Mouse (Mus musculus) limb, embryonic 11.5 days (tissue): ENCODE measurements around the gene Zfp599. TPM values are rescaled to one million over a fixed set of nuclear protein-coding genes. Genes with fewer than 3 reads are reported as not detected.

Source experiments
- ATAC-seq: fragments of 200-750 bp; cut with Nextera tagmentation; 2 replicates; pipeline ENCODE4 v1.8.0; 2017; ENCODE audit warnings: low read depth; ENCODE audit not compliant: insufficient number of reproducible peaks, low FRiP score, low TSS enrichment
- DNase-seq: peaks from one replicate; pipeline ENCODE4 v3.0.0-alpha.2; 2015; ENCODE audit warnings: low spot score
- H3K27ac ChIP-seq: fragments of 300-500 bp; sonication (generic); replicated peaks from 2 replicates; pipeline ENCODE4 v1.5.1; 2014; ENCODE audit warnings: low read depth, mild to moderate bottlenecking, low read length
- H3K27me3 ChIP-seq: fragments of 300-500 bp; sonication (generic); 2 replicates; pipeline ENCODE4 v1.6.1; 2014; ENCODE audit warnings: mild to moderate bottlenecking, low read length, mixed read lengths; ENCODE audit not compliant: control insufficient read depth, insufficient read depth
- H3K36me3 ChIP-seq: fragments of 300-500 bp; sonication (generic); 2 replicates; pipeline ENCODE4 v1.6.1; 2014; ENCODE audit warnings: mild to moderate bottlenecking, low read length, moderate library complexity, mixed read lengths; ENCODE audit not compliant: control insufficient read depth, insufficient read depth
- H3K4me1 ChIP-seq: fragments of 300-500 bp; sonication (generic); 2 replicates; pipeline ENCODE4 v1.6.1; 2014; ENCODE audit warnings: low read length, mixed read lengths; ENCODE audit not compliant: control insufficient read depth, insufficient read depth
- H3K4me2 ChIP-seq: fragments of 300-500 bp; sonication (generic); 2 replicates; pipeline ENCODE4 v1.6.1; 2014; ENCODE audit warnings: low read depth, mild to moderate bottlenecking, moderate library complexity; ENCODE audit not compliant: severe bottlenecking
- H3K4me3 ChIP-seq: fragments of 300-500 bp; sonication (generic); 2 replicates; pipeline ENCODE4 v1.5.1; 2014; ENCODE audit warnings: low read depth, low read length
- H3K9ac ChIP-seq: fragments of 300-500 bp; sonication (generic); 2 replicates; pipeline ENCODE4 v1.6.1; 2014; ENCODE audit warnings: mild to moderate bottlenecking, low read length
- H3K9me3 ChIP-seq: fragments of 300-500 bp; sonication (generic); 2 replicates; pipeline ENCODE4 v1.6.1; 2016; ENCODE audit warnings: low read length; ENCODE audit not compliant: control insufficient read depth
- WGBS: fragments of 180-500 bp; shearing (Covaris S2); extraction: QIAGEN DNeasy Blood & Tissue Kit; methylation state at CpG from one replicate; pipeline ENCODE4 v1.1.7; 2014; 5-methylcytosine and 5-hydroxymethylcytosine counted together
- polyA plus RNA-seq: library from polyadenylated mRNA; unstranded; fragments of >200 nt; fragmentation: Nextera tagmentation; extraction: Ambion mirVana; gene quantifications from 2 replicates; pipeline ENCODE4 v1.2.1, GENCODE M21; 2014

The Zfp599 gene
- polyA plus RNA-seq, 1 experiment from 2014 or later = 10.8 TPM

DNA sequence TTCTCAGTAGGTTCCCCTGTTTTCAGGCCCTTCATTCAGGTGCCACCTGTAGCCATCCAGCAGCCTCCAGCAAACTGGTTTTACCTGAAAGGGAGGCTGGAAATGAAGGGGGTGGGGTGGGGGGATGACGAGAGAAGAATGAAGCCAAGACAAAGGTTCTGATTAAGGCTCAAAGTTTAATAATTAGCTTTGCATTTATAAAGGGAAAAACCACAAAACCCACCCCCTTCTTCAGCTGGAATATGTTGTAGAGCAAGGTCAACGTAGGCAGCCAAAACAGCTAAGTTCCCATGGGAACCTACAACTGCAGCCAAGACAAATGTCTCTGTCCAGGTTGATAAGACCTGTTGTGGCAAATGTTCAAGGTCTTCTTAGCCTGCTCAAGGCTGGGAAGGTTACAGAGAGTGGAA lies 45.9 kb downstream of the Zfp599 start:
- no peaks in the 10 kb centered on the region for H3K27me3 ChIP-seq
- H3K36me3 ChIP-seq = no peaks in the 10 kb centered on the region
- H3K4me3 ChIP-seq = no peak overlapping the region
- H3K27ac ChIP-seq = no peak overlapping the region
- WGBS = 76% methylated on average over 2 of the region's 2 CpGs
- no peak overlapping the region for H3K9ac ChIP-seq
- H3K4me2 ChIP-seq = no peak overlapping the region
- H3K9me3 ChIP-seq = no peaks in the 10 kb centered on the region
- no peaks in the 10 kb centered on the region for H3K4me1 ChIP-seq
- no peak for ATAC-seq
- no peak for DNase-seq

Other genes starting within 250 kb of the Zfp599 start
- 0.10 and 0.11 TPM in 2 replicates for gene Elavl3, start 207.9 kb downstream of the Zfp599 start, polyA plus RNA-seq
- gene Gm49318, start 188.6 kb downstream of the Zfp599 start, polyA plus RNA-seq = not detected in 2 replicates
- 5.8 and 8.7 TPM in 2 replicates for gene Zfp653, start 188.5 kb downstream of the Zfp599 start, polyA plus RNA-seq
- gene Ecsit, start 174.5 kb downstream of the Zfp599 start, polyA plus RNA-seq = 29.1 and 29.9 TPM in 2 replicates
- 0.84 and 0.89 TPM in 2 replicates for gene Cnn1, start 160.7 kb downstream of the Zfp599 start, polyA plus RNA-seq
- 223 and 231 TPM in 2 replicates for gene Elof1, start 142.7 kb downstream of the Zfp599 start, polyA plus RNA-seq
- gene Acp5, start 124.2 kb downstream of the Zfp599 start, polyA plus RNA-seq = 13.2 and 14.2 TPM in 2 replicates
- gene Pigyl, start 103.0 kb downstream of the Zfp599 start, polyA plus RNA-seq = 58.4 and 60.8 TPM in 2 replicates
- 0.06 TPM in 1 of 2 replicates, not detected in the other for gene Zfp872, start 71.8 kb downstream of the Zfp599 start, polyA plus RNA-seq
- gene Zfp809, start 34.2 kb downstream of the Zfp599 start, polyA plus RNA-seq = 10.3 and 15.2 TPM in 2 replicates
- 30.8 and 36.4 TPM in 2 replicates for gene Zfp810, start 47.8 kb upstream of the Zfp599 start, polyA plus RNA-seq
- 54.4 and 56.1 TPM in 2 replicates for gene Anln, start 129.3 kb upstream of the Zfp599 start, polyA plus RNA-seq
- gene 9530077C05Rik, start 151.6 kb upstream of the Zfp599 start, polyA plus RNA-seq = 6.9 and 8.8 TPM in 2 replicates
- not detected in 2 replicates for gene Gm17545, start 194.4 kb upstream of the Zfp599 start, polyA plus RNA-seq
- 62.7 TPM in 2 replicates for gene Rp9, start 209.8 kb upstream of the Zfp599 start, polyA plus RNA-seq
- gene Bbs9, start 215.8 kb upstream of the Zfp599 start, polyA plus RNA-seq = 15.5 and 15.9 TPM in 2 replicates